Mouse (Mus musculus): ENCODE measurements around the gene Aurka.

The Aurka gene

DNA sequence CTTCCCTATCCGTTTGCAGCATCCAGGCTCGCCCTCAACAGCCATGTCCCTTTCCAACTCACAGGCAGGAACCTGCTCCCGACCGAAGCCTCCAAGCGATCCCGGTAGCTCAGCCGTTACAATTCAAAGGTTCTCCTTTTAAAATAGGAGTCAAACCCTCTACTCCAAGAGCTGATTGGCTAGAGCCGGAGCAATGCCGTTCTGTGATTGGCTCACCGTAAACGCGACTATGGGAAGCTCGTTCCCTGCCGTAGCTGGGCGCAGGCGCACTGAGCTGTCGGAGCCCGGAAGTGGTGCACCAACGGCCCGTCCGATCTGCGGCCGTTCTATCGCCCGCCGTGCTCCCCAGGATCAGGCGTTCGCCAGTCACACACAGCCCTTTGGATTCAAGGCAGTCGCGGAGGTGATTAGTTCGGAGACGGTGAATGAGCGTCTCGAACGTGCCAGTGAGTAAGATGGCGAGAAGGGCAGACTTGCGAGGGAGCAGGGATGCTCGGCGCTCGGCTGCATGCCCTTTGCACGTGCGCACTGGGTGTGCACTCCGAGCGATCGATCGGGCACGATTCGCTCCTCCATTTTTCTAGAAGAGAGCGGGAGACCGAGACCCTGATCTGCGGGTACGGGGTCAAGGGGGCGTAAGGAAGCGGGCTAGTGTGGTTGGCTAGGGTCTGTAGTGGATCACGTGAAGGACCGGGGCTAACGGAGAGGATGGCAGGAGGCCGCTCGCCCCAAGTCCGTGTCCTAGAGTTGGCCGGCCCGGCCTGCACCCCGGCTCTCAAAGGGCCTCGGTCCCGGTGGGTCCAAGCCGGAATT is at the start of gene Aurka, which contains the start of gene Cstf1:
TSS of gene Aurka (minus strand) at position 125 of the 813 bp plus-strand sequence.
TSS of gene Cstf1 (plus strand) at position 271 of the 813 bp plus-strand sequence.
- DNase-seq (ENCODE audit: low spot score), result peak; percentile 94

DNA sequence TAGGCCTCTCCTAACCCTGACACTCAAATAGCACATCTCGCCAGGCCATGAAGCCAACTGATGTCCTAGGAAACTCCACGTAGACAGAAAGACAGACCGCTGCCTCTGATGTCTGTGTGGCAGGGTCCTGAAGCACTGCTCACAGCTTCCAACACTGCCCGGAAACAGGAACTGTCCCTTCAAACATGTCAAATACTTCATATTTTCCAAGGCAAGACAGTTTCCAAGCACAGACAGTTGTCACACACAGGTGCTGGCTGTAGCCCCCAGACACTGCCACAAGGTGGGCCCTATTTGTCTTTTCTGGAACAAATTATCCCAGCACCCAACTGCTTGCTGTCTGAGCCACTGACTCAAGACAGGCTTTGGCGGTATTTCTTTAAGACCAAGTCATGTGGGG is 47.9 kb upstream of the Aurka start:
- DNase-seq (ENCODE audit: low spot score), result no peak

DNA sequence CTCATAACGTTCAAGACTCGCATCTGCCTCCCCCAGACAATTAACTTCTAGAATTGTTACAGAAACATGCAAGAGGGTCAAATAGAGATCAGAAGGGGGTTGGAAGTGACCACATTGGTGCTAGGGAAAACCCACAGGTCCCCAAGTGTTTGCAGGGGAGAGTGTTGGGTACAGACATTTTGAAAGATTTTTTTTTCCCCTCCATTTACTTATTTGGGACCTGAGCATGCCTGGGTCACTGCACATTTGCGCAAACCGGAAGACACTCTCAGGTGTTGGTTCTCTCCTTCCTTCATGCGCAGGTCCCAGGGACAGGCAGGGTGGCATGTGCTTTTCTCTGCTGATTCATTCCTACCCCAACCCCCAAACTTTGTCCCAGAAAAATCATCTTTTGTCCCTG is 46.5 kb upstream of the Aurka start:
- no peak for DNase-seq (ENCODE audit: low spot score)

DNA sequence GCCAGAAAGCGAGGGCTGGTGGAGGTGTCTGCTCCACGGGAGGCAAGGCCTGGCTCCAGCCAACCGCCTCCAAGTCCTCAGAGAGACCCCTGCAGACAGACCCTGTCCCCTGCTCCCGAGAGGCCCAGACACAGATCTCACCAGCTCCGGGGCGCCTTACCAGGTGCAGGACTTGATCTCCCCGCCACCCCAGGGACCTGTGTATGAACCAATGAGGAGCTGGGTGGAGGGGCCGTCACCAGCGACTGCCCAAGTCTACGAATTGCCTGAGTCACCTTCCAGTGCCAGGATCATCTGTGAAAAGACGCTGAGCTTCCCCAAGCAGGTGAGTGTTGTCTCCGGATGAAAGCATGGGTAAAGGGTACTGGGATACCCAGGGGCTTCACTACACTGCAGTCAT is 45.9 kb upstream of the Aurka start:
- DNase-seq (ENCODE audit: low spot score), result no peak

DNA sequence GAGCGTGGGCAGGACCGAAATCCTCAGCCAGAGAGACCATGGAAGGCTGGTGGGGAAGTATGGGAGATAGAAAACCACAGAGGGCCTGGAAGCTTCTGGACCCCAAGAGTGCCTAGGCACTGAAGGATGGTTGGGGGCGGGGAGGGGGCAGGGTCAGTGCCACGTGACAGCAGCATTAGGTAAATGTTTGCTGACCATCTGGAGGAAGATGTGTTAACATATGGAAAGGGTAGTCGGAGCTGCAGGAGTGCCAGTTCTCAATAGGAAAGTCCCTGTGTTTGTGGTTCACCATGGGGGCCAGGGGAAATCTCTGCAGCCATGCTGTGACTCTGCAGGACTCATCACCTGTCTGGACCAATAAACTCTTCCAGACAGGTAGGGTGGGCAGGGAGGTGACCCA is 43.6 kb upstream of the Aurka start:
- DNase-seq (ENCODE audit: low spot score), result no peak

DNA sequence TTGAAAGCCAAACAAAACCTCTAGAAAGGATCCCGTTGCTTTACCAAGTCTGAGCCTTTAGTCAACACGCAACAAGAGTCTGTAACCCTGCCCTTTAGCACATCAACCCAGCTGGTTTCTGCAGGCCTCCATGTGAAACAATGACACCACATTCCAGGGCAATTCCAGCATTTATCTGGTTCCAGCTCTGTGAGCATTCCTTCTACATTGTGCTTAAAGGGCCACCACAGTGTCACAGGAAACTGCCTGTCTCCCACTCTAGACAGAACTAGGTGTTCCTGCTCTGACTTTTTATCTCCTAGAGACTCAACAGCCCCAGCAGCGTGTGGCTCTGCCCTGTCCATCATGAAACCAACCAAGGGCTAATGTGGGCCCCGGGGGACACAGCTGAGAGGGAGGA is 42.9 kb upstream of the Aurka start:
- DNase-seq (ENCODE audit: low spot score), result no peak

DNA sequence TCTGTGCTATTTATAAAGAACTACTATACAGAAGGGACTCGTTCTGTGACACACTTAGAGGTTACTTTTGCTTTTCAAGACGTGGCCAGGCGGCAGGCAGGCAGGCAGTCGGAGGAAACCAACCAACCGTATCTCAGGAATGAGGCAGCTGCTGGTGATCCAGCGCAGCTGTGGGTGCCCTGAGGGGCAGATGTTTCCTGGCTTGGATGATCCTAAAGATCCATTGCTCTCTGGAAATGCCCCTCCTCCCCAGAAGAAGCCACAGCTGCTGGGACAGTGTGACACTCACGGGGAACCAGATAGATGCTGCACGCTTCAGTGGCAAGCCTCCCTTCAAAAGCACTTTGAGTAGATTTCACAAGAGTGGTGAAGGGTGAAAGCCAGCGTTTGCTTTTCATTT is 42.1 kb upstream of the Aurka start:
- no peak for DNase-seq (ENCODE audit: low spot score)

DNA sequence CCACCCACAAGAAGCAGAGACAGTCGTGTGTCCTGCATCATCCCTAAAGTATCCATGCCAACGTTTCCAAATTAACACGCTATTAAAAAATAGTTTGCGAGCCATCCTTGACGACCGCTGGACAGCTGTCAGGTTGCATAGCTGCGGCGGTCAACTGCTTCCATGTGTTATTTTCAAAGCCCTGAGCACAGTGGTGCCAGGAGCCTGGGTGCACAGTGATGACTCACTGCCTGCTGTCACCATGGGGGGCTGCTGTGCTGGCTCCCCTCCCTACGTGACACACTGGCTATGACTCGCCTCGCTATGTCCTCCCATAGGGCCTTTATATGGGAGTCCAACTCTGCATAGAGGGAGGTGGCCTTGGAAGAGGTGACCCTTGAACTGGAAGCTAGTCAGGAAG is 40.8 kb upstream of the Aurka start:
- no peak for DNase-seq (ENCODE audit: low spot score)

DNA sequence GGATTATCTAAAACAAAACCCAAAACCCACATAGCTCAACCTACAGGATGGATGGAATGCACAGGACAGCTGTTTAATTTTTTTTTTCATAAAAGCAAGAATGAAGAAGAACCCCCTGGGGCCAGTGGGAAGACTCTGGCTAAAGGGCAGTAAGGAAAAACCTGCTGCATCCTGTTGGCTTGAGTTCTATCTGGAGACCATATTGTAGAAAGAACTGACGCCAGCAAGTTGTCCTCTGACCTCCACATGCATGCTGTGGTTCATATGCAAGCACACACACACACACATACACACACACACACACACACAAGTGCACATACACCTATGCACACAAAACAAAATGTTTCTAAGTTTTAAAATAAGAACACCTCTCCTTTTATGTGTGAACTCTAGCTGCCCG is 40.4 kb upstream of the Aurka start:
- no peak for DNase-seq (ENCODE audit: low spot score)

DNA sequence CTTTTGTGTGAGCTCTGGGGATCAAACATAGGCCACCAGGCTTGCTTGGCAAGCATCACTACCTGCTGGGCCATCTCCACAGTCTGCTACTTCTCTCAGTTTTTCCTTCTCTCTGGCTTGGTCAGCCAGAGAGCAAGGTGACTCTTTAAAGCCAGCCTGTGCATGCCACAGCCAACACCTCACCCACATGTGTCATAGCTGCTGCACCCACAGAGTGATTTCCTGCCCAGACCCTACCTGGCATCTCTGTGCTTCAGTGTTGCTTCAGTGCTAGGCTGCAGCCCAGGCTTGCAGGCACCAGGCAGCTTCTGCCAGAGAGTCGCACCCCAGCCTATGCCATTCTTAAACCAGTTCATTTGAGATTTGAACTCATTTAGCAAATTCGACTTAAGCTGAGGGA is 37.2 kb upstream of the Aurka start:
- no peak for DNase-seq (ENCODE audit: low spot score)

DNA sequence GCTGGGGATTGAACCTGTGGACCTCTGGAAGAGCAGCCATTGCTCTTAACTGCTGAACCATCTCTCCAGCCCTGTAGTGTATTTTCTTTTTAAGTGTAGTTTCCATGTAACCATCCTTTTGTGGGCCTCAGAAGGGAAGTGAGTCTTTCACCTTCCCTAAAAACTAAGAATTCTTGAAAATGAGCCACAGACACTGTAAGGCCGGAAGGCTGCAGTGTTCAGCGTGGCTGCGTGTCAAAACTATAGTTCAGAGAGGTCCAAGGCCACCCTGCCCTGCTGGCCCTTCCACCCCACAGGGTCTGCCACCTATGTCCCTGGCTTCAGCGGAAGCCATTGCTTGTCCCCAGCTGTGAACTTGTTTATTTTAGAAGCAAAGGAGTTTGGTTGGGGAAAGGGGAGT is 35.8 kb upstream of the Aurka start:
- DNase-seq (ENCODE audit: low spot score), result no peak

DNA sequence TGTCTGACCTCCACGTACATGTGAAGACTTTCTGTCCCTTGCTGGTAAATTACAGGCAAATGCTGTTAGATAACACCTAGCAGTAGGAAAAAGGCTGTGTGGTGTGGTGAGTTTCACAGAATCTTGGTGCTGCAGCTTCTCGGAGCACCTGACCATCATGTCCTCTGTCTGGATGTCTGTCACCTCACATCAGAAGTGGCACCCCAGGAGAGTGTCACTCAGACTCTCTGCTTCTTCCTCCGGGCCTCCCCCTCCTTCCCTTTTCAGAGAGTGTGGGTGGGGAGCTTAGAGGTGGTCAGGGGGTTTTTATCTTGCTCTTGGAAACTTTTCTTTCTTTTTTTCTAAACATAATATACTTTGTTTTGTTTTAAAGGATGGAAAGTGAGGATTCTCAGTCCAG is 34.7 kb upstream of the Aurka start:
- DNase-seq (ENCODE audit: low spot score), result no peak

DNA sequence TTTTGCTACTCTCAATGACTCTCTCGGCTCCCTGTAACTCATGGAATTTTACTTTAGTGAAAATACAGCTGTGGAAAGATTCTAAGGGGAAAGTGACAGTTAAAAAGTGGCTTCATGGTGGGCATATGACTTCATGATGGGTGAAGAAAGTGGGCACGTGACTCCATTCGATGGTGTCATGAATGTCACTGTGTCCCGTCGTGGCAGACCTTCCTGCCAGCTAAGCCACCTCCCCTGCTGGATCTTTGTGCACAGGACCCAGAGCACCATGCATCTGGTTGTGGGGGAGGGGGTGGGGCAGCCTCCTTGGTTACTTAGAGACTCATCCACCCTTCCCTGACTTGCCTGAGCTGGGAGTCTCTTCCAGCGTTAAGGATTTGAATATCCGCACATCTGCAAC is 33.9 kb upstream of the Aurka start:
- DNase-seq (ENCODE audit: low spot score), result no peak

DNA sequence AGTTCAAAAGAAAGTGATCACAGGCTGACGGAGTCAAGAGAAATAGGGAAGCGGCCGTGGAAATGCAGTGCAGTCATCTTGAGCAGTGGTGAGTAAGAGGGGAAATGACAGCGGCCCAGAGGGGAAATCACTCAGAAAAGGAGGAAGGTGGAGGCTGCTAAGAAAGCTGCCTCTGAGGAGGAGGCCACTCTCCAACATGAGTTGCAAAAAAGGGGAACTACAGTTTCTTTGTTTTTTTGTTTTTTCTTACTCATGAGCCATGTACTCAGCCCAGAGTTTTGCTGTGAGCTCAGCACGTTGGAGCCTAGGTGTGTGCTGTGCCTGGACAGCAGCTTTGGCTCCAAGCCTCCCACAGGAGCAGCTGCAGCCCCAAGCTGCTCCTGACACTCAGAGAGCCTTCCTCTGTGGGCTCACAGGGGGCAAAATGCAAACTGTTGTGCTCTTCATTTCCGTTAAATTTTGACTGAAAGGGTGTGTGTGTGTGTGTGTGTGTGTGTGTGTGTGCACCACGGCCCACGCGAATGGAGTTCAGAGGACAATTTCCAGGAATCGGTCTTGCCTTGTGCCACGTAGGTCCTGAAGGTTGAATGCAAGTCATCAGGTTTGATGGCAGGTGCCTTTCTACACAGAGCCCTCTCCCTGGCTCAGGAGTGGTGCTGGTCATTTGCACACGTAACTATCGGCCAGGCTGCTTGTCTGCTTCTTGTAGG is 30.9 kb upstream of the Aurka start:
- peak; percentile 39 for DNase-seq (ENCODE audit: low spot score)

DNA sequence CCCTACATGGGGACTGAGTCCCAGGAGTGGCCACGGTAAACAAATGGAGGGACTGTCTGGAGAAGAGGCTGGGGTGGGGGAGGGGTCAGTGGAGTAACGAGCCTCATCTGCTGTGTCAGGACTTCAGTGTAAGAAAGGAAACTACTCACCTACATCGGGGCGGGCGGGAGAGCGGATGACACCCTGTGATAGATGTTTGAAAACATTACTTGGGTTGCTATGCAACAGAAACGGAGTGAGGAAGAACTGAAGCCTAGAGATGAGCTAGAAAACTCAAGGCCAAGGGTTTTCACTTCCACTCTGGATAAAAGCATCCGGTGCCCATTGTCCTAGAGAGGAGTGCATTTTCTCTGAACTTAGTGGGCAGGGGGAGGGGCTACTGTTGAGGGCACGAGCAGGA is 29.6 kb upstream of the Aurka start:
- DNase-seq (ENCODE audit: low spot score), result peak; percentile 38

DNA sequence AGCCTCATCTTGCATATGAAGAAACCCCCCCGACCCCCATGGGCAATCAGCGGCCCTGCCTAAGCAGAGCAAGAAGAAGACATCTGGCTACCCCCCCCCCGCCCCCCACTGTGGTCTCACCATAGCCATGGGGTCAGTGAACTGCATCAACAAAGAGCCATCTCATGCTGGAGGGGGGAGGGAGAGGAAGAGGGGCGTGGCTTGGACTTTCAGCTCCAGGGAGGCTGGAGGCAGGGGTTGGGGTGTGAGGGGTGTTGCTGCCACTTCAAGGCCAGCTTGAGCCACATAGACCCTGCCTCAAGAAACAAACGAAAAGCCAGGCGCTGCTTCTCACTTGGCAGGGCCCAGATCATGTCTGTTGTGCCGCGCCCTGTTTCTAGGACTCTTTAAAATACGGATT is 25.6 kb upstream of the Aurka start:
- DNase-seq (ENCODE audit: low spot score), result no peak

DNA sequence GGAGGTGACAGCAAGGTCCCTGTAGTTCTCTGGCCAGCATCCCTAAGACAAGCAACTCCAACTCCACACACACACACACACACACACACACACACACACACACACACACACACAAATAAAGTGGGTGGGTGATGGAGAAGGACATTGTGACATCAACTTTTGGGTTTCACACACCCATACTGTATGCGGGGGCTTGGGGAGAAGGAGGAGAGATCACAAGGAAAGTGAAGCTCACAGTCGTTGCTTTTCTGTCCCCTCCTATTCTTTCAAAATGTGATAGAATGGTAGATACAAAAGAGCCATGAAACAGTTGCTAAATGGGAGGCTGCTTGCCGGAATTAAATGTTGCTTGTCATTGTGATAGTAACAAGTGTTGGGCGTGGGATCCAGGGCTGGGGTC is 24.3 kb upstream of the Aurka start:
- DNase-seq (ENCODE audit: low spot score), result no peak

DNA sequence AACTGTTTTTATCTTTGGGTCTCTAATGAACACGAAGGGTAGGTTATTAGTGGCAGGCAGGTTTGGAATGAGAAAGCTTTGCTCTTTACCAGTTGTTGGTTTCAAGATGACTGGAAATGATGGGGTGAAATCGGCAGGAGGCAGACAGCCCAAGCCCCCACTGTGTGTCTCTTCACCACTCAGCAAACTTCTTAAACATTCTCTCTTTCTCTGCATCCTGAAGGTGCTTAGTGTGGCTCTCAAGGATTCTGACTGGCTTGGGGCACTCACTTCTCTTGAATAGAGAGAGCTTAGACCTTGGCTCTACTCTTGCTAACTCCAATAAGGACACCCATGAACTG is 23.7 kb upstream of the Aurka start:
- DNase-seq (ENCODE audit: low spot score), result no peak

DNA sequence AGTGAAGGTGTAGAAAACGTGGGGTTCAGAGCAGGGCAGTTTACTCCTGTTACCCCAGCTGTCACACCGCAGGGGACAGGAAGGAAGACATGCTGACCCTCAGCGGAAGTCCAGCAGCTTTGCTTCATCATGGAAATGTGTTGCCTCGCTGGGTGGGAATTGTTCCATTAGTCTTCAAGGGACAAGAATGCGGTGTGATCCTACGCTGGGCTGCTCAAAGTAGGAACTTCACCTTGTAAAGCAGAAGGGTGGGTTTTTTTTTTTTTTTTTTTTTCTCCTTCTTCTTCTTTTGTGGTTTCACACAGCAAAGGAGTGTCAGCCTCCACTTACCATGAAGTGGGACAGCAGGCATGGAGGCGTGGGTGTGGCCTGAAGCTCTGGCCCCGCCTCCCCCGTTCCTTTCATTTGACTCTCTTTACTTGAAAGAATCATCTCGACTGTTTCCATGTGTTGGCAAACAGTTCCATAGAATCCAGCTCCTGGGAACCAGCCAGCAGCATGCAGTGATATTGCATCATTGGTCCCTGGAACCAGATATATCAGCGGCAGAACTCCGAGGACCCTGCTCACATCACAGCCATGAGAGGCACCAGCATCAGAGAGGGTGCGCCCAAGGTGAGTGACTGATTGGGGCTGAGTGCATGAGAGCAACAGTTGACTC is 23.2 kb upstream of the Aurka start, which contains the start of gene Cass4:
TSS of gene Cass4 (plus strand) at position 404 of the 661 bp plus-strand sequence.
- DNase-seq (ENCODE audit: low spot score), result peak; percentile 22

DNA sequence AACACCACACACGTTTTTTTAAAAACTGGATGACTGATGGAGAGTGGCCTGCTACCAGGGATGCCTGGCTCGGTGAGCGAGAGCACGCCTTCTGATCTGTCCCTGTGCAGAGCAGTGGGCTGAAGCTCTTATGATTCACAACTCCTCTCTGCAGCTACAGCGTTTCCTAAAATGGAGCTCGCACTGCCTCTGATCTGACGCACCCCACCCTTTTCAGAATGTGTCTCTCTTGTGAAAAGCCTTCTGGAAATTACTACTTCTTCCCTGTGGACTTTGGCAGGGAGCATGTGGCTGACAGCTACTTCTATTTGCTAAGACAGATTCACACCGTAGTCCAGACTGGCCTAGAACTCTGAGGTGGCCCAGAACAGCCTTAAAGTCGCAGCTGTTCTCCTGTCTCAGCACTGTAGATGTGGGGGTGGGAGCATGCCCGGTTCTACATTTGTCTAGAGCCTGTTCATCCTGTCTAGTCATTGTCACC is 21.7 kb upstream of the Aurka start:
- DNase-seq (ENCODE audit: low spot score), result no peak

DNA sequence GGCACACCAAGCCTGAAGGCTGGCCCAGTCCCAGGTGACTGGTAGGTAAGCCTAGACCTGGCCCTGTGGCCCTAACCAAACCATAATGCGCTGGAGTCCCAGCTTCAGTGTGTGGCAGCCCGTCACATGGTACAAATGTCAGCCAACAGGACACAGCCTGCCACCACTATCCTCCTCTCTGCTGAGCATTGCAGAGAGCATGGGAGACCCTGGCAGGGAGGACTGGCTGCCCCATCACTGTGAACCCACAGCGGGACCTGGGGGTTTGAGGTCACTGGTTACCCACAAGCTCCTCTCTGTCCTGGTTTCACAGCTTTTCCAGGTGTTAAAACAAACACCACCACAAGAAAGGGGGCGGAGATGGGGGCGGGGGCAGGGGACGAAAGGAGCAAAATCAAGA is 20.0 kb upstream of the Aurka start:
- no peak for DNase-seq (ENCODE audit: low spot score)

DNA sequence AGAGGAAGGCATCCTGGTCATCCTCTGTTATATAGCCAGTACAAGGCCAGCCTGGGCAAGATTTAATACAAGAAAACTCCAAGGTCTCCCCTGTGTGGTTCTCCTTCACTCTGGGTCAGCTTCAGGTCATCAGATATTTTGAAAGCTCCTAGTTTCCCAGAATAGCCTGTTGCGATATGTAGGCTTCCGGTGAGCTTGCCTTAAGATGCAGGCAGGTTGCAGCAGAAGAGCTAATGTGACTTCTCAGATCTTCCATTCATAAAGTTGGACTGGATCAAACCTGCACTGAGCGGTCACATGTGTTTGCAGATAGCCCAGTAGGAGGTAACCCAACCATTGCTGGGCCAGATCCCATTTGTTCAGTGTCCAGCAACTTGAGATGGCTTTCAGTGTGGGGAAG is 14.4 kb upstream of the Aurka start:
- no peak for DNase-seq (ENCODE audit: low spot score)

DNA sequence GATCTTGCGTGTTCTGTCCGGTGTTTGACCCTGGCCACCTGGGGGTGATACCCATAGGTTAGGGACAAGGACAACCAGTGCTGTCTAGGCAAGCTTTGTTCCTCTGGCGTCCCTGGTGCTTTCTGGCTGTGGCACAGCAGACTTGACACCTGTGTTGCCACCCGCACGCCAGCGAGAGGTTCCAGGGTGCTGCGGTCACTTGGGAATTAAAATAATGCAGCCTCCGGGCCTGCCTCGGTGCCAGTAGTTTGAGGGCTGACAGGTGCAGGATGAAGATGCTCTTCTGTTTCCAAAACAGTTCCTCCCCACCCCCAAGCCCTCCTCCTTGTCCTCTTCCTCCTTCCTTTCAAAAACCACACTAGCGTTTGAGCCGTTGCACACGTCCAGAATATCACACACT is 11.6 kb upstream of the Aurka start:
- DNase-seq (ENCODE audit: low spot score), result no peak
